Mouse (Mus musculus): ENCODE measurements around the gene Il3. TPM values are rescaled to one million over a fixed set of nuclear protein-coding genes. Genes with fewer than 3 reads are reported as not detected.
"Not testable (repeated sequence)": the region's sequence is repeated elsewhere in the genome, so short reads cannot be mapped to it uniquely, and the experiment has no call there.

Il3 gene
- polyA plus RNA-seq, 1 experiment = not detected

DNA sequence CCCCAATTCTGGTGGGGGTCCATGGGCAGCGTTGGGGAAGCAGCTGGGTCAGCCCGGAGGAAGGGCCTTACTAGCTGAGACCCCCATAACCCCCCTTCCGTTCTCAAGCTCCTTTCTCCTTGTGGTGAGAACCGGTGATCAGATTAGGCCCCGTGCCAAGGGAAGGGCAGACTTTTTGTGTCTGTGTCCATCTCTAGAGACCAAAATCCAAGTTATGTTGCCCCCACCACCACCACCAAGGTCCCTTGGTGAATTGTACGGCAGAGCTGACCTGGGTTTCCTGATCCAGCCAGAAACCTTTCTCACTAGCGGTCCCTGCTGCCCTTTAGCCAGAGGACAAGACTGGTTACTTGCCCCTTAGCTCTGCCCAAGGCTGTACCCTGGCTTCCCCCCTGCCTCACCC is 37.4 kb upstream of the Il3 start:
- TF ChIP-seq POLR2A (IDR thresholded peaks at IDR 0.05; ENCODE audit: extremely low read depth, insufficient read depth, low read length) = no peak
- TF ChIP-seq CTCF (IDR thresholded peaks at IDR 0.05; ENCODE audit: extremely low read depth, insufficient read depth, low read length) = no peak
- Histone ChIP-seq H3K27ac (ENCODE audit: insufficient read depth, low read length) (peak overlapping the region; percentile 91), H3K4me1 (ENCODE audit: control insufficient read depth, insufficient read depth, low read length) (peaks cover 11% of the 10 kb centered on the region; the same call in 1 of the 2 replicates), H3K4me3 (ENCODE audit: insufficient read depth, low read length) (peak overlapping the region; percentile 88)

DNA sequence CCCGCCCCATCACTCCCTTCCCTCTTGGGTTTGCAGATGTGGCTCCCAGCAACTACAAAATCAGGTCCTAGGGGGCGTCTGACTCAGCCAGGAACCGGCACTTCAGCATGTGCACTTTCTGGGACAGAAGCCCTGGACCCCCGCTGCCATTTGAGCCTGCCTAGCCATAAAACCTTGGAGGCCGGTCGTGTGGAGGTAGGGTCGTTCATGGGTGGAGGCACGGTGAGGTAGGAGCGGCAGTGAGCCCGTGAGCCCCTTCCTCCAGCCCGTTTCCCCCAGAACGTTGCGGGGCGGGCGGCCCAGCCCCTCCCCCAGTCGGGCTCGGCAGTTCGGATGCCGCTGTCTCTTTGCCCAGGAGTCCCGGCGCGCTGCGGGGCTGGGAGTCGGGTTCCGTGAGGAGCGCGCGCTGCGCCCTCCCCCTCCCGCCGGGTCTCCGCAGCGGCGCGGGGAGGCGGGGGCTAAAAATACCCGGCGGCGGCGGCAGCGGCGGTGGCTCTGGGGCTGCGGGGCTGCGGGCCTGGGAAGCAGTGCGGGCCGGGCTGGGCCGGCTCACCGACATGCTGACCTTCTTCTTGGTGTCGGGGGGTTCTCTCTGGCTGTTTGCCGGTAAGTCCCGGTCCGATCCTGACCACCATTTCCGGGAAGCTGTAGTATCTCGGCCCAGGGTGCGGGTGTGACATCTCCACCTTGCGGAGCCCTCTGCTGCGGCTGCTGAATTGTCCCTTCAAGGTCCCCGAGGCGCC is 36.8 kb upstream of the Il3 start, which contains the start of gene Acsl6:
TSS of gene Acsl6 (plus strand) at position 71 of the 743 bp plus-strand sequence.
- peaks cover 9% of the 10 kb centered on the region; the same call in 1 of the 2 replicates for H3K4me1 ChIP-seq (ENCODE audit: control insufficient read depth, insufficient read depth, low read length)

GRCm38 (mm10) chr11:54303076-54303727 is 36.1 kb upstream of the Il3 start:
- TF ChIP-seq CTCF (IDR thresholded peaks at IDR 0.05; ENCODE audit: extremely low read depth, insufficient read depth, low read length) = no peak
- TF ChIP-seq POLR2A (IDR thresholded peaks at IDR 0.05; ENCODE audit: extremely low read depth, insufficient read depth, low read length) = no peak
- Histone ChIP-seq H3K27ac (ENCODE audit: insufficient read depth, low read length) (no peak overlapping the region), H3K4me3 (ENCODE audit: insufficient read depth, low read length) (peak overlapping the region; percentile 88; the same call in 1 of the 2 replicates), H3K4me1 (ENCODE audit: control insufficient read depth, insufficient read depth, low read length) (peaks cover 8% of the 10 kb centered on the region; the same call in 1 of the 2 replicates)

More for the DNA sequence above, 36.8 kb upstream of the Il3 start, which contains the start of gene Acsl6:
- peak within 1 kb of the TSS; percentile 93 for H3K27ac ChIP-seq (ENCODE audit: insufficient read depth, low read length)
- TF ChIP-seq POLR2A (IDR thresholded peaks at IDR 0.05; ENCODE audit: extremely low read depth, insufficient read depth, low read length) (0 out of 2 replicates have a peak, but pooled peaks have one; percentile 31), CTCF (IDR thresholded peaks at IDR 0.05; ENCODE audit: extremely low read depth, insufficient read depth, low read length) (0 out of 2 replicates have a peak, but pooled peaks have one; percentile 7)
- peak within 1 kb of the TSS; percentile 88 for H3K4me3 ChIP-seq (ENCODE audit: insufficient read depth, low read length)

GRCm38 (mm10) chr11:54302606-54303005 is 35.5 kb upstream of the Il3 start:
- TF ChIP-seq CTCF (IDR thresholded peaks at IDR 0.05; ENCODE audit: extremely low read depth, insufficient read depth, low read length) = no peak
- TF ChIP-seq POLR2A (IDR thresholded peaks at IDR 0.05; ENCODE audit: extremely low read depth, insufficient read depth, low read length) = no peak

DNA sequence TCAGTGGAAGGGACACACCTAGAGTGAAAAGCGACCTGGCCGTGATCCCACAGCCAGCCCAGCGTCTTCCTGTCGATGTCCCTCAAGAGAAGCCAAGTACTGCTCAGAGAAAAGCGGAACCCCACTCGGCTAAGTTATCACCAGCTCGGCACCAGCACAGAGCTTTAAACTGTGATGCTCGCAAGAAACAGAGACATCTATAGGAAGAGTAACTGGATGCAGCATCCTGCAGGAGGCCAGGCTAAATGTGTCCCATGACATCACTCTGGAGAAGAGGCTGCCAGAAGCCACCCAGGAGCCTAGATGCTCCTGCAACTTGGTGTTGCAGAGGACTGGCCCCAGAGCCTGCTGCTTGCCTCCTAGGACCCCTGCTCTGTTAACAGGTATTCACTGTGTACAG is 34.9 kb upstream of the Il3 start:
- peaks cover 8% of the 10 kb centered on the region; the same call in 1 of the 2 replicates for H3K4me1 ChIP-seq (ENCODE audit: control insufficient read depth, insufficient read depth, low read length)
- TF ChIP-seq POLR2A (IDR thresholded peaks at IDR 0.05; ENCODE audit: extremely low read depth, insufficient read depth, low read length) (peak; percentile 33; the same call in 1 of the 2 replicates), CTCF (IDR thresholded peaks at IDR 0.05; ENCODE audit: extremely low read depth, insufficient read depth, low read length) (no peak)
- H3K27ac ChIP-seq (ENCODE audit: insufficient read depth, low read length) = no peak overlapping the region
- no peak overlapping the region for H3K4me3 ChIP-seq (ENCODE audit: insufficient read depth, low read length)

More at GRCm38 (mm10) chr11:54302606-54303005, 35.5 kb upstream of the Il3 start:
- Histone ChIP-seq H3K4me1 (ENCODE audit: control insufficient read depth, insufficient read depth, low read length) (peaks cover 8% of the 10 kb centered on the region; the same call in 1 of the 2 replicates), H3K27ac (ENCODE audit: insufficient read depth, low read length) (no peak overlapping the region), H3K4me3 (ENCODE audit: insufficient read depth, low read length) (no peak overlapping the region)

- TF ChIP-seq CTCF (IDR thresholded peaks at IDR 0.05; ENCODE audit: extremely low read depth, insufficient read depth, low read length) = no peak
- TF ChIP-seq POLR2A (IDR thresholded peaks at IDR 0.05; ENCODE audit: extremely low read depth, insufficient read depth, low read length) = no peak
- Histone ChIP-seq H3K4me1 (ENCODE audit: control insufficient read depth, insufficient read depth, low read length) (peaks cover 5% of the 10 kb centered on the region; the same call in 1 of the 2 replicates), H3K27ac (ENCODE audit: insufficient read depth, low read length) (no peak overlapping the region), H3K4me3 (ENCODE audit: insufficient read depth, low read length) (no peak overlapping the region)
These were observed 31.7 kb upstream of the Il3 start for GRCm38 (mm10) chr11:54298777-54299176.

GRCm38 (mm10) chr11:54297471-54297870 is 30.4 kb upstream of the Il3 start:
- H3K4me1 ChIP-seq (ENCODE audit: control insufficient read depth, insufficient read depth, low read length); H3K27ac ChIP-seq (ENCODE audit: insufficient read depth, low read length); H3K4me3 ChIP-seq (ENCODE audit: insufficient read depth, low read length): not testable (repeated sequence)

DNA sequence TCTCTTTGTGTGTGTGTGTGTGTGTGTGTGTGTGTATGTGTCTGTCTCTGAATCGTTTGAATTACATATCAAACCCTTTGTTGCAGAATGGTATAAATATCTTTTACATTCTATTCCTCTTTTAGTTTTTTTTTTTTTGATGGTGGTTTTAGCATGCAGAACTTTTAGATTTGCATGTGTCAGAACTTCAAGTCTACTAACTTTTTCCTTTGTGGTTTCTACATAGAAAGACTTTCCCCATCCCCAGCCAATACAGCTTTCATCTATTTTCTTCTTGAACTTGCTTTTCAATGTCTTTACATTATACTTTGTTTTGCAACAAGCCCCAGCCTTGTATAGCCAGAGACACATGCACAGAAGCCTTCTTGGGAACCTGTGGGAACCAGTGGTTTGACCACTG is 29.7 kb upstream of the Il3 start:
- H3K4me1 ChIP-seq (ENCODE audit: control insufficient read depth, insufficient read depth, low read length) = peaks cover 1% of the 10 kb centered on the region; the same call in 1 of the 2 replicates
- no peak overlapping the region for H3K4me3 ChIP-seq (ENCODE audit: insufficient read depth, low read length)
- H3K27ac ChIP-seq (ENCODE audit: insufficient read depth, low read length) = no peak overlapping the region
- TF ChIP-seq CTCF (IDR thresholded peaks at IDR 0.05; ENCODE audit: extremely low read depth, insufficient read depth, low read length) (no peak), POLR2A (IDR thresholded peaks at IDR 0.05; ENCODE audit: extremely low read depth, insufficient read depth, low read length) (no peak)

- no peak for TF ChIP-seq CTCF (IDR thresholded peaks at IDR 0.05; ENCODE audit: extremely low read depth, insufficient read depth, low read length)
- no peak for TF ChIP-seq POLR2A (IDR thresholded peaks at IDR 0.05; ENCODE audit: extremely low read depth, insufficient read depth, low read length)
These were observed 28.9 kb upstream of the Il3 start for GRCm38 (mm10) chr11:54295971-54296370.

More at GRCm38 (mm10) chr11:54295971-54296370, 28.9 kb upstream of the Il3 start:
- Histone ChIP-seq H3K4me1 (ENCODE audit: control insufficient read depth, insufficient read depth, low read length) (no peaks in the 10 kb centered on the region), H3K27ac (ENCODE audit: insufficient read depth, low read length) (no peak overlapping the region), H3K4me3 (ENCODE audit: insufficient read depth, low read length) (no peak overlapping the region)
